Mouse (Mus musculus): ENCODE results near the gene A2m.

The A2m gene

DNA sequence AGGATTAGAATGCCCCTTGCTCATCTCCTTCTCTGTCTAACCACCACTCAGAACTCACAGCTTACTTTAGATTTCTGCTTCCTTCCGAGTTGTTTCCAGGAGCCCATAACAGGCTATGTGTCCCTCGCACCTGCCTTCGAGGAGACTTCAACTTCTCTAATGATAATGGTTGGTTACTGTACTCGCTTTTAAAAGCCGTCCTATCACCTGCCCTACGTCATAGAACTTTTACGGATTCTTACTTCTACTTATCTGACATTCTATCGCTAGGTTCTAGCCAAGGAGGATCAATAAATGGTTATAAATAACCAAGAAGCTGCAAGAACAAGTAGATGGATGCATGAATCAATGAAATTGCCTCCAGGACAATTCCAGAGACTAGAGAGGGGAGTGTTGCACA is at the start of gene A2m:
TSS of gene A2m (plus strand) at position 301 of the 400 bp plus-strand sequence.
- no peak for DNase-seq (ENCODE audit: low read depth)

DNA sequence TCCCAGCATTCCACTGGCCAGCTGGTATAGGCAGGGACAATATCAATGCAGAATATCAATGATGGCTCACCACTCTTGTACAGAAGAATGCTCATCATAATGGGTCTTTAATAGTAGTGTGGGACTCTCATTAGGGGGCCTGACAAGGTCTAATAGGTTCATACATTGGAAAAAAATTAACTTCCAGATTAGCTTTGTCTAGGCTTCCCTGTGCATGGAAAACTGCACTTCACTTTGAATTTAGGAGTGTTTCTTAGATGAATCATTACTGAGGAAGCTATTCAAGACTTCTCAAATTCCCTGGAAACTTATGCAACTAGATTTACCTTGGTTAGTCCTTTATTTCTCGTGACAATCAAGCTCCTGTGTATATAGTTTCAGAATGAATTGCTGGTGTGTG is 45.0 kb upstream of the A2m start:
- no peak for DNase-seq (ENCODE audit: low read depth)

- no peak for DNase-seq (ENCODE audit: low read depth)
Measured at GRCm38 (mm10) chr6:121600927-121601326, 34.2 kb upstream of the A2m start.

- DNase-seq (ENCODE audit: low read depth), result no peak
Measured at GRCm38 (mm10) chr6:121607861-121608260, 27.3 kb upstream of the A2m start.

DNA sequence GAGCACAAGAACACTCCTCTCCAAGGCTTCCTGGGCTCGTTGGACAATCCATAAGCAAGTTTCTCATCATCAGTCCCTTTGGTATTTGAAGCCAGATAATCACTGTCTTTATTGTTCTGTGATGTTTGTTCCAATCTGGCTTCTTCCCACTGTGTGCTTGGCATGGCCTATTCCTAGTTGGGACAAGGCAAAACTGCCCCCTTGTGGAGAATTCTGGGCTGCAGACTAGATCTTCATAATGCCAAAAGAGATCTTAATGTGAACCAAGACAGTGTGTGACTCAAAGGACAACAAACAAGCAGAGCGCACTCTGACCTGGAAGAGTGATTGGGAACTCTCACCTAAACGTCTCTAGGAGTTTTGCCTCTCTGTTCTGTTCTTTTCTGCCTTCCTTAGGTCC is 23.4 kb upstream of the A2m start:
- DNase-seq (ENCODE audit: low read depth), result peak; percentile 32

GRCm38 (mm10) chr6:121617476-121617875 is 17.7 kb upstream of the A2m start:
- no peak for DNase-seq (ENCODE audit: low read depth)

- DNase-seq (ENCODE audit: low read depth), result no peak
Measured at GRCm38 (mm10) chr6:121622525-121622924, 12.7 kb upstream of the A2m start.

GRCm38 (mm10) chr6:121634520-121634919 is 656 bp upstream of the A2m start:
- DNase-seq (ENCODE audit: low read depth), result no peak

- DNase-seq (ENCODE audit: low read depth), result no peak
Measured at GRCm38 (mm10) chr6:121635878-121636371, 749 bp downstream of the A2m start.

DNA sequence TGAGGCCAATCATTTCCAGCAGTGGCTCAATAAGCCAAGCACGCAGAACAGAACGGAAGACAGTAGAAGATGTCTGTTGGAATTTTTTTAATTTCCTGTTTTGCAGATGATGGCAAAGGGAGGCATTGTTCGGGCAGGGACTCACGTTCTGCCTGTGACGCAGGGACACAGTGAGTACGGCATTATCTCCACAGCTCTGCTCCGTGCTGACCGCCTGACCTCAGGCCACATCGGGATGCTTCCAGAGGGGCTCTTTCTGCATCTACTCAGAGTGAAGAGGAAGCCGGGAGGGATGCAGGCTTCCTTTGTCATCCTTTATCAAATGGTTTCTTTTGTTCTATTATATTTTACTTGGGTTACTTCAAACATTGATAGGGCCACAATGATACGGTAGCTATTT is 13.3 kb downstream of the A2m start:
- DNase-seq (ENCODE audit: low read depth), result no peak
